Mouse (Mus musculus) cerebellum, adult 18-20 months (tissue): Measurements from ENCODE around the gene Kcna5.

Source experiments
- DNase-seq, 2 experiments: peaks; one replicate each; pipeline ENCODE4 v3.0.0; 2021

Kcna5 gene

GRCm38 (mm10) chr6:126535208-126535910, at the start of gene Kcna5:
Gene Kcna5, minus strand, starts transcription at chr6:126535412.
- DNase-seq, result no peak

- peak; percentile 67 to 73 for DNase-seq
Measured at GRCm38 (mm10) chr6:126583075-126583474, 47.9 kb upstream of the Kcna5 start.

GRCm38 (mm10) chr6:126581632-126582031, 46.4 kb upstream of the Kcna5 start:
- no peak for DNase-seq

- DNase-seq, result peak; percentile 48 to 64
Measured at GRCm38 (mm10) chr6:126580571-126580970, 45.4 kb upstream of the Kcna5 start.

GRCm38 (mm10) chr6:126577415-126577814, 42.2 kb upstream of the Kcna5 start:
- DNase-seq, result peak; percentile 84 to 90

GRCm38 (mm10) chr6:126576566-126576965, 41.4 kb upstream of the Kcna5 start:
- DNase-seq, result peak in 1 of 2 experiments; percentile 47

- no peak for DNase-seq
Measured at GRCm38 (mm10) chr6:126574778-126575177, 39.6 kb upstream of the Kcna5 start.

GRCm38 (mm10) chr6:126573021-126573420, 37.8 kb upstream of the Kcna5 start:
- DNase-seq, result peak; percentile 52 to 53

- DNase-seq, result peak; percentile 68 to 84
Measured at GRCm38 (mm10) chr6:126569809-126570208, 34.6 kb upstream of the Kcna5 start.

- peak; percentile 78 to 82 for DNase-seq
Measured at GRCm38 (mm10) chr6:126568046-126568830, 33.0 kb upstream of the Kcna5 start.

GRCm38 (mm10) chr6:126567326-126567725, 32.1 kb upstream of the Kcna5 start:
- DNase-seq, result no peak

- peak in 1 of 2 experiments; percentile 45 for DNase-seq
Measured at GRCm38 (mm10) chr6:126564376-126564775, 29.2 kb upstream of the Kcna5 start.

GRCm38 (mm10) chr6:126563898-126564297, 28.7 kb upstream of the Kcna5 start:
- DNase-seq, result peak; percentile 93 to 96

- no peak for DNase-seq
Measured at GRCm38 (mm10) chr6:126561702-126562101, 26.5 kb upstream of the Kcna5 start.

- no peak for DNase-seq
Measured at GRCm38 (mm10) chr6:126560696-126561095, 25.5 kb upstream of the Kcna5 start.

GRCm38 (mm10) chr6:126560036-126560435, 24.8 kb upstream of the Kcna5 start:
- DNase-seq, result no peak

- no peak for DNase-seq
Measured at GRCm38 (mm10) chr6:126558276-126558675, 23.1 kb upstream of the Kcna5 start.

GRCm38 (mm10) chr6:126553812-126554211, 18.6 kb upstream of the Kcna5 start:
- DNase-seq, result peak; percentile 77 to 83

- peak; percentile 60 to 67 for DNase-seq
Measured at GRCm38 (mm10) chr6:126551862-126552395, 16.7 kb upstream of the Kcna5 start.

GRCm38 (mm10) chr6:126544107-126545036, 9.2 kb upstream of the Kcna5 start:
- DNase-seq, result no peak

GRCm38 (mm10) chr6:126542724-126543123, 7.5 kb upstream of the Kcna5 start:
- no peak for DNase-seq

- DNase-seq, result no peak
Measured at GRCm38 (mm10) chr6:126537512-126537911, 2.3 kb upstream of the Kcna5 start.

GRCm38 (mm10) chr6:126536926-126537325, 1.7 kb upstream of the Kcna5 start:
- DNase-seq, result no peak
